Mouse (Mus musculus): Measurements from ENCODE around the gene Extl1. TPM values are rescaled to one million over a fixed set of nuclear protein-coding genes. Genes with fewer than 3 reads are reported as not detected.
A peak's percentile ranks its signal among the peaks of the same experiment; 100 is the strongest.

Extl1 gene
- polyA plus RNA-seq, 1 experiment from 2014 or later, result 0.36 TPM

DNA sequence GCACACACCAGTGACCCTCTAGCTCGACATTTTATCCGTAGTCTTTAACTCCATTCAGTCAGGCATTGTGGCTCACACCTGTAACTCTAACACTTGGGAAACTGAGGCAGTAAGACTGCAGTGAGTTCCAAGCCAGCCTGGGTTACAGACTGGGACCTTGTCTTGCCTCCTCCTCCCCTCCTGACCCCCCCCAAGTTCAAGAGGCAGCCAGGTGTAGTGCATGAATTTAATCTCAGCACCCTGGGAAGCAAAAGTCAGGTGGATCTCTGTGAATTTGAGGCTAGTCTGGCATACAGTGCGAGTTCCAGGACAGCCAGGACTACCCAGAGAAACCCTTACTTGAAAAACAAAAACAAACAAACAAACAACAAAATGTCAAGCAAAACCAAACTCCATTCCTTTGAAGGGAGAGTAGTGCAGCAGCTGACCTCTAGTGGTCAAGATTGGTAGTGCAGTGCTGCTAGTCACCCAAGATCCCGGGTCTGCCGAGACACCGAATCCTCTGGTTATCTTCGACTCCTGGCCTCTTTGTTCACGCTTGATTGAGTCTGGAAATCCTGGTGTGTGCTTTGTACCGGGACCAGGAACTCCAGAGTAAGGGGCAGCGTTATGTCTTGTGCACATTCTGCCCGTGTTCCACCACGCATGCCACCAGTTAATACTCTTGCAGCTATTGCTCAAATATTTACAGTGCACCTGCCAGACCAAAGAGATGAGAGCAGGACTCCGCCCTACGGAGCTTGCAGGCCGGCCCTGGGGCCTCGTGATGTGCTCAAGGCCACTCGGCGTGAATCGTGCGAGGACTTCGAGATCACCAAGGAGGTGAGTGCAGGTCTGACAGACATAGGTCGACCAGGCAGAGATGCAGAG lies 26.8 kb downstream of the Extl1 start:
- H3K4me1 ChIP-seq (replicated peaks), result peaks cover 18% of the 10 kb centered on the region
- ATAC-seq (ENCODE audit: low FRiP score), result peak; percentile 58; the same call in 1 of the 2 replicates
- H3K36me3 ChIP-seq, result no peaks in the 10 kb centered on the region
- peaks cover 30% of the 10 kb centered on the region for H3K27me3 ChIP-seq
- H3K4me2 ChIP-seq, result peak overlapping the region; percentile 47
- no peaks in the 10 kb centered on the region for H3K9me3 ChIP-seq
- peak overlapping the region; percentile 22 for H3K4me3 ChIP-seq
- peak overlapping the region; percentile 58 for H3K9ac ChIP-seq
- H3K27ac ChIP-seq, result no peak overlapping the region
- WGBS, result 20% methylated on average over 22 of the region's 22 CpGs

DNA sequence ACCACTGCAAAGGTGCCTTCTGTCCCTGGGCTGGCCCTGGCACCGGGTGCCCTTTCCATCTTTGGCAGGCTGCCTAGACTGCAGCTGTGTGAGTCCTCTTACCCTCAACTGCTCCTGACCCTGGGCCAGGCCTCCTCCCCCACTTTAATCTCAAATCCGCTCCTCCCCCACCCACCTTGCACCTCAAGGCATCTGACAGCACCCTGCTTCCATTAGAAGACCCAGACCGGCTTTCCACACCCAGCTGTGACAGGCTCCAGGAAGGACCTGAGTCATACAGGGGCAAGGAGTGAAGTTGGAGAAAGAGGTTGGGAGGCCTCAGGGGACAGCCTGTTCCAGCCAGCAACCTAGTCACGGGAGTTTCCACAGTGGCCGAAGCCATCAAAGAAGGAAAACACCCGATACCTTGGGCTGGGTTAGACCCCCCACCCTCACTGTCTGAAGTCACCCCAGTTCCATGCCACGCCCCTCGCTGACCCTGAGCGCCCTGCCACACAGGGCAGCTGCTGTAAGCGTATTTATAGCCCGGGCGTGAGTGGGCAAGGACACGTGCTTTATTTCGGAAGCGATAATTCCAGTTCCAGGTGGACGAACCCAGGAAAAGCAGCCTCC lies 27.7 kb downstream of the Extl1 start:
- 58% methylated on average over 16 of the region's 16 CpGs for WGBS
- peaks cover 23% of the 10 kb centered on the region for H3K4me1 ChIP-seq (replicated peaks)
- no peak overlapping the region for H3K4me2 ChIP-seq
- H3K9me3 ChIP-seq, result no peaks in the 10 kb centered on the region
- peaks cover 30% of the 10 kb centered on the region for H3K27me3 ChIP-seq
- no peak overlapping the region for H3K27ac ChIP-seq
- H3K9ac ChIP-seq, result no peak overlapping the region
- no peak overlapping the region for H3K4me3 ChIP-seq
- ATAC-seq (ENCODE audit: low FRiP score), result peak; percentile 32; the same call in 1 of the 2 replicates
- no peaks in the 10 kb centered on the region for H3K36me3 ChIP-seq

DNA sequence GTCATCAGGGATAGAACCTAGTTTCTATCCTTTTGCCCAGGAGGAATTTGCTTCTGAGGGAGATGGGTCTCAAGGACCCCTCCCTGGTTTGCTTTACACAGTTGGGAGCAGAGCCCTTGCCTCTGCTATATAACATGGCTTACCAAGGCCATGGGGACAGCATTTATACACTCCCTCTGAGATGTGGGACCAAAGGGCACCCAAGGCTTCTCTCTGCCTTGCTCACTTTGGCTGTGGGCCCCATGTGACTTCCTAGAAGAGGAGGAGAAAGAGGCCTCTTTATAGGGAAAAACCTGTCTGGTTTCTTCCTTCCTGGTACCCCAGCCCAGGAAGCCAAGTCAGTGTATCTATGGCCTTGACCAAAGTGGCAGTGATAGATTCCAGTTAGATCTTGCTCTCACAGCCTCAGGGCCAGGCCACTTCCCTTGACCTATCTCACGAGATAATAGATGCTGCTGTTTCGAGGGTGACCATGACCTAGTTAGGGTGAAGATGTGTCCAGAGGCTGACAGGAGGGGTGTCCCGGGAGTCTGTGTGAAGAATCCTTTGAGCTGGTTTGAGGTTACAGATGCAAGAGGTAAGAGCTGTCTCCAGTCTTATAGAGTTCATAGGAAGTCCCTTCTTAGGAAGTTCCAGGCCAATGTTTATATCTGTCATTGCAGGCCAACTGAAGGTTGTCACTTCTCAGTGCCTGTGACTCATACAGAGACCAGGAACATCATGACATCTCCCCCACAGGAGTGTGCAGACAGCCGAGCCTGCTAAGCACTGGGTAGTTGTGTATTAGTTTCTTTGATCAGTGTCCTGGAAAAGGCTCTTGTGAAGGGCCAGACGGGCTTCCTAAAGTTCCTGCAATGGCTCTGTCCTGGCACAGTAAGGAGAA lies 29.9 kb downstream of the Extl1 start:
- no peaks in the 10 kb centered on the region for H3K9me3 ChIP-seq
- no peak overlapping the region for H3K27ac ChIP-seq
- peaks cover 25% of the 10 kb centered on the region for H3K27me3 ChIP-seq
- H3K4me1 ChIP-seq (replicated peaks), result peaks cover 23% of the 10 kb centered on the region
- no peak overlapping the region for H3K4me2 ChIP-seq
- ATAC-seq (ENCODE audit: low FRiP score), result no peak
- whole genome bisulfite sequencing, result 61% methylated on average over 5 of the region's 5 CpGs
- H3K36me3 ChIP-seq, result no peaks in the 10 kb centered on the region
- no peak overlapping the region for H3K4me3 ChIP-seq
- no peak overlapping the region for H3K9ac ChIP-seq

DNA sequence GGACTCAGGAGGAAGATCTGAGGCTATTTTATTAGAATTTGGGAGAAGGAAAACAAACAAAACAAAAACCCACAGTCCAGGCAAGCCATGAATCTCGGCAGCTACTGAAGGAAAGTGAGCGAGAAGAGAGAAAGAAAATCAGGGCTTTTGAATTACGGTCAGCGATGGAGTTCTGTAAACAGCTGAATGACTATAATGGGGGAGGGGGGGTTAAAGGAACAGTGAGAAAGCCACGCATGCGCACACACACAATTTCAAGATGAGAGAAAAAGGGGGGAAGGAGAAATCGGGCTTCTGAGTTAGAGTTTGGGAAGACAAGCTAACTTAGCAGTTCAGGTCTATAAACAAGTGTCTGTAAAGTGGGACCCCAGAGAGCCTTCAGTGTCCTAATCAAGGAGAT lies 30.7 kb downstream of the Extl1 start:
- H3K36me3 ChIP-seq, result no peaks in the 10 kb centered on the region
- peaks cover 18% of the 10 kb centered on the region for H3K27me3 ChIP-seq
- H3K9me3 ChIP-seq, result no peaks in the 10 kb centered on the region
- WGBS, result 82% methylated on average over 7 of the region's 7 CpGs
- H3K4me3 ChIP-seq, result no peak overlapping the region
- H3K27ac ChIP-seq, result no peak overlapping the region
- no peak overlapping the region for H3K4me2 ChIP-seq
- H3K4me1 ChIP-seq (replicated peaks), result peaks cover 23% of the 10 kb centered on the region
- no peak overlapping the region for H3K9ac ChIP-seq
- no peak for ATAC-seq (ENCODE audit: low FRiP score)

DNA sequence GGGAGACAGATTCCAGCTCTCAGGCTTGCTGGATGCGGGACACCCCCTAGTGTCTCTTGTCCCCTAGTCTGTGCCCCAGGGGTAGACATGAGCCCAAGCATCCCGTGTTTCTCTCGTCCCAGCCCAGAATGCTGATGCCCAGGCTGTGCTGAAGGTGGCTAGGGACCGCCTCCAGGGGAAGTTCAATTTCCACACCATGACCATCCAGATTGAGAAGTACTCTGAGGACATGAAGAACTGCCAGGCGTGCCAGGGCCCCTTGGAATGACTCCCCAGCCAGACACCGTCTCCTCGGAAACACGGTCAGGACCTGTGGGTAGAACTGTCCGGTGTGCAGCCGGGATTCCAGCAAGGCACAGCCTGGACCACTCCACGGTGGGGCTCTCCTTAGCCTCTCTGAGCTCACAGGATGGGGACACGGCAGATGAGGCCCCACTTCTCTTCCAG lies 31.4 kb downstream of the Extl1 start:
- H3K4me1 ChIP-seq (replicated peaks), result peaks cover 17% of the 10 kb centered on the region
- no peak overlapping the region for H3K27ac ChIP-seq
- WGBS, result 63% methylated on average over 12 of the region's 12 CpGs
- H3K27me3 ChIP-seq, result peaks cover 12% of the 10 kb centered on the region
- H3K4me3 ChIP-seq, result no peak overlapping the region
- no peak for ATAC-seq (ENCODE audit: low FRiP score)
- no peak overlapping the region for H3K4me2 ChIP-seq
- no peaks in the 10 kb centered on the region for H3K9me3 ChIP-seq
- H3K9ac ChIP-seq, result peak overlapping the region; percentile 46; the same call in 1 of the 2 replicates
- no peaks in the 10 kb centered on the region for H3K36me3 ChIP-seq

DNA sequence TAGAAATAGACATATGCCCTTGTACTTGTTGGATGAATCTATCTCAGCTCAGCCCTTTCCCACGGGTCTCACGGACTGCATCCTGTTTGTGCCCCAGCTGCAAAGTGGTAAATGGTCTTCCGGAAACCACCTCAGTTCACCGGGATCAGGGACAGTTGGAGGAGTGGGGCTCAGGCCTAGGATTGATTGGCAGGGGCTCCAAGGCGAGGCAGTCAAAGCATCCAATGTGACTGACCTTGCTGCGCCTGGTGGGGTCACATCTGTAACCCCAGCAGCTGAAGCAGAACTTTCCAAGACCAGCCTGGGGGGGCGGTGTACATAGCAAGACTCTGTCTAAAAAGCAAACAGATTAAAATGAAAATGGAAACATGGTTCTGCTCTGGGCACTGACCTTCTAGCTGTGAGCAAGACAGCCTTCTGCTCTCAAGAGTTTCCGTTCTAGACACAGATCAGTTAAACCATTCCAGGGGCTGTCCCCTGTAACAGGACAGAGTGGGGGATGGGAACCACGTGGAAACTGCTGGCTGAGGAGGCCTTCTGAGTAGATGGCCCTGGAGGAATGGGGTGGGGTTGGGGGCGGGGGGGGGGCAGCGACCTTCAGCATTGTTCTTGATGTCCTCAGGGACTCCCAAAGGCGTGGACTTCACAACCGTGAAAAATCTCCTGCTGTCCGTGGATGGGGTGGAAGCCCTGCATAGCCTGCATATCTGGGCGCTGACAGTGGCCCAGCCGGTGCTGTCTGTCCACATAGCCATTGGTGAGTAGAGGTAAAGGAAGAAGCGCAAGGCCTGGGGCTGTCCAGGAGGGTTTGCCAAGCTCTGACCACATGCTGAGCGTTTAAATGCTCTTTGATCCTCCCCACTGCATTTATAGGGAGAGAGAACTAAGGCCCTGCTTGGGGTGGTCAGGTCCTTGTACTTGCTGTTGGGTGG lies 32.1 kb downstream of the Extl1 start:
- H3K9ac ChIP-seq, result peak overlapping the region; percentile 46; the same call in 1 of the 2 replicates
- 0 out of 2 replicates have a peak, but pooled peaks cover 9% of the 10 kb centered on the region for H3K27me3 ChIP-seq
- H3K4me2 ChIP-seq, result no peak overlapping the region
- H3K36me3 ChIP-seq, result no peaks in the 10 kb centered on the region
- no peak for ATAC-seq (ENCODE audit: low FRiP score)
- H3K4me3 ChIP-seq, result no peak overlapping the region
- 42% methylated on average over 18 of the region's 18 CpGs for WGBS
- no peaks in the 10 kb centered on the region for H3K9me3 ChIP-seq
- H3K27ac ChIP-seq, result no peak overlapping the region
- H3K4me1 ChIP-seq (replicated peaks), result peaks cover 13% of the 10 kb centered on the region; the same call in 1 of the 2 replicates

DNA sequence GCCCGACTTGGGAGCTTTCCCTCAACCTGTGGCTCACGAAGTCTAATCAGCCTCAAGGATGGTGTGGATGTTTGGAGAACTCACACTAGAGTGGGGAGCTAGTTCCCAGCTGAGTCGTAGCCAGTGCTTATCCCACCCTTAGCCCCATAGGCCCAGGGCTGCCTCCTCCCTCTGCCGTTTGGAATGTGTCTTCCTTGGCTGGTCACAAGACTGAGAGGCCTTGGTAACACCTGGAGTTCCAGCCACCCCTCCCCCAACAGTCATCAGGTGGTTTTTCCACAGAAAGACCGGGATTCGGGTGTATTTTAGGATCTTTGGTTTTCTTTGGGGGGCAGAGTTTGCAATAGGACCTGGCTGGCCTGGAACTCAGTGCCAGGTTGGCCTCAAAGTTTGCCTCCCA lies 33.0 kb downstream of the Extl1 start:
- WGBS, result 91% methylated on average over 6 of the region's 6 CpGs
- ATAC-seq (ENCODE audit: low FRiP score), result no peak
- no peak overlapping the region for H3K4me3 ChIP-seq
- peaks cover 13% of the 10 kb centered on the region; the same call in 1 of the 2 replicates for H3K4me1 ChIP-seq (replicated peaks)
- H3K9ac ChIP-seq, result no peak overlapping the region
- no peaks in the 10 kb centered on the region for H3K36me3 ChIP-seq
- H3K27ac ChIP-seq, result no peak overlapping the region
- no peak overlapping the region for H3K4me2 ChIP-seq
- H3K27me3 ChIP-seq, result peaks cover 12% of the 10 kb centered on the region
- H3K9me3 ChIP-seq, result no peaks in the 10 kb centered on the region

DNA sequence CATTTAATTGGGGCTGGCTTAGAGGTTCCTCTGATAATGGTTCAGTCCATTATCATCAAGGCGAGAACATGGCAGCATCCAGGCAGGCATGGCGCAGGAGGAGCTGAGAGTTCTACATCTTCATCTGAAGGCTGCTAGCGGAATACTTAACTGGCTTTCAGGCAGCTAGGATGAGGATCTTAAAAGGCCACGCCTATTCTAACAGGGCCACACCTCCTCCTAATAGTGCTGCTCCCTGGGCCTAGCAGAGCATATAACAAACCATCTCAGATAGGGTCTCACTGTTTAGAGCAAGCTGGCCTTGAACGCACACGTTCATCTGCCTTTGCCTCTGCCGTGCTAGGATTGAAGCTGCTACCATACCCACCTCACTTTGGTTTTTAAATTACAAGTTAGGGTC lies 33.8 kb downstream of the Extl1 start:
- Histone ChIP-seq H3K27me3 (peaks cover 17% of the 10 kb centered on the region), H3K9ac (no peak overlapping the region), H3K4me1 (replicated peaks) (peaks cover 13% of the 10 kb centered on the region; the same call in 1 of the 2 replicates), H3K4me2 (no peak overlapping the region), H3K36me3 (no peaks in the 10 kb centered on the region), H3K4me3 (no peak overlapping the region), H3K27ac (no peak overlapping the region), H3K9me3 (no peaks in the 10 kb centered on the region)
- no peak for ATAC-seq (ENCODE audit: low FRiP score)
- WGBS, result 87% methylated on average over 7 of the region's 7 CpGs

DNA sequence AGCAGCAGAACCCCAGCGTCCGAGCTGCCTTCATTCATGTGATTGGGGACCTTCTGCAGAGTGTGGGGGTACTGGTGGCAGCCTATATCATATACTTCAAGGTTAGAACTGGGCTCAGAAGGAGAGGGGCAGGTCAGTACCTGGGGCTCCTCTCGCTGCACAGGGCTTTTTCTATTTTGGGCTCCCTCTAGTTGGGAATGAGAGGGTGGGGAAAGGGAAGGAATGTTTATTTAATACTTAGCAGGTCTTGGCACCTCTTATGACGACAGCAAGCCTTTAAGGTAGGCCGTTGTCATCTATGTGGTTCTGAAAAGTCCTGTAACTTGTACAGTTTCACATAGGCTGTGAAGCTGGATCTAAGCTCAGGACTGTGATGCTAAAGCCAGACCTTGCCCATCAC lies 35.1 kb downstream of the Extl1 start:
- no peak overlapping the region for H3K9ac ChIP-seq
- no peak overlapping the region for H3K27ac ChIP-seq
- peaks cover 29% of the 10 kb centered on the region for H3K27me3 ChIP-seq
- no peaks in the 10 kb centered on the region for H3K36me3 ChIP-seq
- peaks cover 18% of the 10 kb centered on the region; the same call in 1 of the 2 replicates for H3K4me1 ChIP-seq (replicated peaks)
- no peak overlapping the region for H3K4me3 ChIP-seq
- H3K9me3 ChIP-seq, result no peaks in the 10 kb centered on the region
- no peak for ATAC-seq (ENCODE audit: low FRiP score)
- WGBS, result 80% methylated on average over 5 of the region's 5 CpGs
- no peak overlapping the region for H3K4me2 ChIP-seq

DNA sequence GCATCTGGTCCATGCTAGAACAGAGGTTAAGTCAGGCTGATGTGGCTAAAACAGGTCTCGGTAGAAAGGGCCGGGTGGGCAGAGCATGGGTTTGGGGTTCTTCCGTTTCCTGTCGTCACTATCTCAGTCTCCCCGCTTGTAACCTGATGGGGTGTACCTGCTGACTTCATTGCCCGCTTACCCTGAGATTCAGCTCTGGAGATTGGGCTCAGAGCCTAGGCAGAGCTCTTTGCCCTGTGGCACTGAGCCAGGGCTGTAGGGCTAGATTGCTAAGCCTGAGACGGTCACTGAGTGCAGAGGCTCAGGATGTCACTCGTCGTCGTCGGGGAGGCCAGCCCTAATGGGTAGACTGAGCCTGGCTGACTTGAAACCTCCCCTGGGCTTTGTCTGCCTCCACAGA lies 35.6 kb downstream of the Extl1 start:
- Histone ChIP-seq H3K27ac (no peak overlapping the region), H3K9ac (no peak overlapping the region), H3K4me3 (no peak overlapping the region), H3K4me1 (replicated peaks) (peaks cover 22% of the 10 kb centered on the region), H3K9me3 (no peaks in the 10 kb centered on the region), H3K27me3 (peaks cover 34% of the 10 kb centered on the region), H3K36me3 (no peaks in the 10 kb centered on the region), H3K4me2 (no peak overlapping the region)
- whole genome bisulfite sequencing, result 63% methylated on average over 11 of the region's 11 CpGs
- no peak for ATAC-seq (ENCODE audit: low FRiP score)

DNA sequence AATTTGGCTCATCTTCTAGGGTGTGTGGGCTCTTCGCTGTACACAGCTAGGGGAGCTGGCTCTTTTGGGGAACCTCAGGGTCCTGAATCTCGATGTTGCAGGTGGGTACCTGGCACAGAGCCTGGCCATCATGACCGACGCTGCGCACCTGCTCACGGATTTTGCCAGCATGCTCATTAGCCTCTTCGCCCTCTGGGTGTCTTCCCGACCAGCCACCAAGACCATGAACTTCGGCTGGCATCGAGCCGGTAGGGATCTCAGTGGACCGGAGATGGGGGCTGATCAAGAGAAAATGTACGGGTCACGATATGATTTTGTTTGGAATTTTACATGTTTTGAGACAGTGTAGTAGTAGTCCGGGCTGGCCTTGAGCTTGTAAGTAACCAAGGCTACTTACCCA lies 37.8 kb downstream of the Extl1 start:
- no peak for ATAC-seq (ENCODE audit: low FRiP score)
- peaks cover 12% of the 10 kb centered on the region for H3K4me1 ChIP-seq (replicated peaks)
- H3K9ac ChIP-seq, result no peak overlapping the region
- peaks cover 55% of the 10 kb centered on the region for H3K27me3 ChIP-seq
- no peak overlapping the region for H3K4me2 ChIP-seq
- H3K27ac ChIP-seq, result no peak overlapping the region
- H3K36me3 ChIP-seq, result no peaks in the 10 kb centered on the region
- WGBS, result 85% methylated on average over 15 of the region's 15 CpGs
- H3K4me3 ChIP-seq, result no peak overlapping the region
- H3K9me3 ChIP-seq, result no peaks in the 10 kb centered on the region
